Mouse (Mus musculus): ENCODE measurements at regions not wholly inside any gene's neighbourhood (a gene's known extent, or its start where the extent isn't known, plus 50 kb on each side); places are given as distances from the start of the nearest gene placed in this dataset.

GRCm38 (mm10) chr1:59403831-59404547 lies 78.2 kb upstream of the Fzd7 start:
- H3K27me3 ChIP-seq (replicated peaks; ENCODE audit: control insufficient read depth, insufficient read depth, low read length): no peaks in the 10 kb centered on the region
- H3K36me3 ChIP-seq (ENCODE audit: control insufficient read depth, insufficient read depth, low read length): no peaks in the 10 kb centered on the region
- no peak for DNase-seq (ENCODE audit: low spot score)
- no peaks in the 10 kb centered on the region for H3K4me1 ChIP-seq (ENCODE audit: control insufficient read depth, insufficient read depth, low read length)
- H3K4me3 ChIP-seq (ENCODE audit: low read depth, low read length): no peak overlapping the region
- no peak overlapping the region for H3K9ac ChIP-seq (ENCODE audit: low read length)
- 84% methylated on average over 9 of the region's 9 CpGs for WGBS
- H3K27ac ChIP-seq (ENCODE audit: low read depth, low read length): no peak overlapping the region
- H3K9me3 ChIP-seq (replicated peaks; ENCODE audit: control insufficient read depth, low read length): no peaks in the 10 kb centered on the region
- no peak overlapping the region for H3K4me2 ChIP-seq (ENCODE audit: low read length)
- ATAC-seq: no peak

GRCm38 (mm10) chr1:59405370-59405769 lies 76.9 kb upstream of the Fzd7 start:
- Histone ChIP-seq H3K27ac (ENCODE audit: low read depth, low read length) (0 out of 2 replicates have a peak overlapping the region, but pooled peaks have one; percentile 9), H3K36me3 (ENCODE audit: control insufficient read depth, insufficient read depth, low read length) (no peaks in the 10 kb centered on the region), H3K4me3 (ENCODE audit: low read depth, low read length) (no peak overlapping the region), H3K4me2 (ENCODE audit: low read length) (no peak overlapping the region), H3K9ac (ENCODE audit: low read length) (no peak overlapping the region), H3K4me1 (ENCODE audit: control insufficient read depth, insufficient read depth, low read length) (no peaks in the 10 kb centered on the region), H3K27me3 (replicated peaks; ENCODE audit: control insufficient read depth, insufficient read depth, low read length) (no peaks in the 10 kb centered on the region), H3K9me3 (replicated peaks; ENCODE audit: control insufficient read depth, low read length) (no peaks in the 10 kb centered on the region)
- ATAC-seq (no peak), DNase-seq (ENCODE audit: low spot score) (no peak)
- 70% methylated on average over 8 of the region's 8 CpGs for WGBS

GRCm38 (mm10) chr1:59406741-59407306 lies 75.4 kb upstream of the Fzd7 start:
- Histone ChIP-seq H3K27me3 (replicated peaks; ENCODE audit: control insufficient read depth, insufficient read depth, low read length) (no peaks in the 10 kb centered on the region), H3K4me2 (ENCODE audit: low read length) (no peak overlapping the region), H3K4me1 (ENCODE audit: control insufficient read depth, insufficient read depth, low read length) (no peaks in the 10 kb centered on the region), H3K4me3 (ENCODE audit: low read depth, low read length) (no peak overlapping the region), H3K27ac (ENCODE audit: low read depth, low read length) (no peak overlapping the region), H3K36me3 (ENCODE audit: control insufficient read depth, insufficient read depth, low read length) (no peaks in the 10 kb centered on the region), H3K9ac (ENCODE audit: low read length) (no peak overlapping the region), H3K9me3 (replicated peaks; ENCODE audit: control insufficient read depth, low read length) (no peaks in the 10 kb centered on the region)
- DNase-seq (ENCODE audit: low spot score) (no peak), ATAC-seq (no peak)
- WGBS: 48% methylated on average over 6 of the region's 6 CpGs

- H3K4me1 ChIP-seq (ENCODE audit: control insufficient read depth, insufficient read depth, low read length): 0 out of 2 replicates have a peak, but pooled peaks cover under 1% of the 10 kb centered on the region
- DNase-seq (ENCODE audit: low spot score): no peak
- H3K27me3 ChIP-seq (replicated peaks; ENCODE audit: control insufficient read depth, insufficient read depth, low read length): no peaks in the 10 kb centered on the region
- no peak overlapping the region for H3K4me2 ChIP-seq (ENCODE audit: low read length)
- WGBS: 58% methylated on average over 8 of the region's 8 CpGs
- H3K27ac ChIP-seq (ENCODE audit: low read depth, low read length): no peak overlapping the region
- no peak overlapping the region for H3K9ac ChIP-seq (ENCODE audit: low read length)
- no peak overlapping the region for H3K4me3 ChIP-seq (ENCODE audit: low read depth, low read length)
- no peak for ATAC-seq
- H3K9me3 ChIP-seq (replicated peaks; ENCODE audit: control insufficient read depth, low read length): no peaks in the 10 kb centered on the region
- no peaks in the 10 kb centered on the region for H3K36me3 ChIP-seq (ENCODE audit: control insufficient read depth, insufficient read depth, low read length)
These were observed 72.6 kb upstream of the Fzd7 start for GRCm38 (mm10) chr1:59409585-59410160.

GRCm38 (mm10) chr1:59413264-59413663 lies 69.0 kb upstream of the Fzd7 start:
- ATAC-seq (no peak), DNase-seq (ENCODE audit: low spot score) (no peak)
- no peak overlapping the region for H3K27ac ChIP-seq (ENCODE audit: low read depth, low read length)
- H3K9me3 ChIP-seq (replicated peaks; ENCODE audit: control insufficient read depth, low read length): no peaks in the 10 kb centered on the region
- no peak overlapping the region for H3K9ac ChIP-seq (ENCODE audit: low read length)
- 91% methylated on average over 8 of the region's 8 CpGs for WGBS
- no peak overlapping the region for H3K4me3 ChIP-seq (ENCODE audit: low read depth, low read length)
- no peak overlapping the region for H3K4me2 ChIP-seq (ENCODE audit: low read length)
- no peaks in the 10 kb centered on the region for H3K36me3 ChIP-seq (ENCODE audit: control insufficient read depth, insufficient read depth, low read length)
- H3K4me1 ChIP-seq (ENCODE audit: control insufficient read depth, insufficient read depth, low read length): peaks cover 11% of the 10 kb centered on the region; the same call in 1 of the 2 replicates
- no peaks in the 10 kb centered on the region for H3K27me3 ChIP-seq (replicated peaks; ENCODE audit: control insufficient read depth, insufficient read depth, low read length)

DNA sequence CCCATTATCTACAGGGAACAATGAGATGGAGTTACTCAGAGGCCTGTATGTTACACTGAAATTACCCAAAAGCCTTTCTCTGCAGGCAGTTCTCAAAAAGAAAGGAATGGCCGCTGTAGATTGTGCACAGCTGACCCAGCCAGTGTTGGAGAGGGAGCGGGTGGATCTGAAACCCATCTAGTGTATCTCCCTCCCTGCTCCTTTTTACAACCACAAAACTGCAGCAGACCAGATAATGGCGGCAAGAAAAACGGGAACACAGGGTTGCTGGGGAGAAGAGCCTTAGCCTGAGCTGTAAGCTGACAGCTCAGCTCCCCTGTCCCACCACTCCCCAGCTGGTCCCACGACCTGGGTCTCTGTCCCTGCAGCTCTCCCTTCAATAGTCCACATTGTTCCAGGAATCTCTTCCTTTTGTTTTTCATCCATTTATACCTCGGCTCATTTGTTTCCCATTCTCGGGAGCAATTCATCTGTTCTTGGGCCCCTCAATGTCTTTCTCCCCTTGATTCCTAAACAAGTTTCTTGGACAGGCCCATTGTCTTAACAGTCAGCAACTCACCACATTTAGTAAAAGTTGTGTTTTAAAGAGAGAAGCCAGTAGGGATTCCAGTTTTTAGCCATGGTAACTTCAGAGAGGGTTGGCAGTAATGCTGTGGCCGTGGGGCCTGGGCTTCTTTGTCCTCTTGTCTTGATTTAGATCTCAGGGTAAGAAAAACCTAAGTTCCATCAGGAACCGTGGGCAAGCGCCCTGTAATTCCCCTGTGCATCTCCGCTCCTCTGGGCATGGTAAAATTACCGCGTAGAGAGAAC lies 67.6 kb upstream of the Fzd7 start:
- Histone ChIP-seq H3K4me3 (ENCODE audit: low read depth, low read length) (no peak overlapping the region), H3K27me3 (replicated peaks; ENCODE audit: control insufficient read depth, insufficient read depth, low read length) (no peaks in the 10 kb centered on the region), H3K36me3 (ENCODE audit: control insufficient read depth, insufficient read depth, low read length) (no peaks in the 10 kb centered on the region), H3K9ac (ENCODE audit: low read length) (no peak overlapping the region), H3K9me3 (replicated peaks; ENCODE audit: control insufficient read depth, low read length) (no peaks in the 10 kb centered on the region), H3K4me1 (ENCODE audit: control insufficient read depth, insufficient read depth, low read length) (peaks cover 11% of the 10 kb centered on the region; the same call in 1 of the 2 replicates), H3K4me2 (ENCODE audit: low read length) (no peak overlapping the region), H3K27ac (ENCODE audit: low read depth, low read length) (peak overlapping the region; percentile 21; the same call in 1 of the 2 replicates)
- ATAC-seq (no peak; the same call in 1 of the 2 replicates), DNase-seq (ENCODE audit: low spot score) (no peak)
- 47% methylated on average over 13 of the region's 13 CpGs for WGBS

DNA sequence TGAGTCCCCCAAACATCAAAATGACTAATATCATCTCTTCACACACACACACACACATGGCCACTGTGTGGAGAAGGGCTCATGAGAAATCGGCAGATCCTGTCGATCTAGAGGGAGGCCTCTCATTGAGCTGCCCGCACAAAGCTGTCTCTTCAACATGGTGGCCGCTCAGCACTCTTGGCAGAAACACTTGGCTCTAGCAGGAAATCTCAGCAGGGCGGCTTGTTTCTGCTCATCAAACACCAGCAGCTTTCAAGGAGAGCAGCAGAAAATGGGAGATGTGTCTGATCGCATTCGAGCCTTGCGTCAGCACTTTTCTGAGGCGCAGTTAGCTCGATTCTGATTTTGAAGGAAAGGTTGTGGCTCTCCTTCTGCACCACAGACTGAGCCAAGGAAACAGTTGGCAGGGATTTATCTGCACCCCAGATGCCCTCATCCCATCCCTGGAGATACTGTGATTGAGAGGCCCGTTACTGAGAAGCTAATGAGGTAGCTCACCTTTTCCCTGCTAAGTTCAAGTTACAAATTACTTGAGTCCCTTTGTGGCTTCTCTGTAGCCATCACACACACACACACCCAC lies 66.4 kb upstream of the Fzd7 start:
- ATAC-seq (peak; percentile 26; the same call in 1 of the 2 replicates), DNase-seq (ENCODE audit: low spot score) (peak; percentile 60)
- Histone ChIP-seq H3K27ac (ENCODE audit: low read depth, low read length) (no peak overlapping the region), H3K4me2 (ENCODE audit: low read length) (no peak overlapping the region), H3K9me3 (replicated peaks; ENCODE audit: control insufficient read depth, low read length) (no peaks in the 10 kb centered on the region), H3K4me1 (ENCODE audit: control insufficient read depth, insufficient read depth, low read length) (peaks cover 11% of the 10 kb centered on the region; the same call in 1 of the 2 replicates), H3K27me3 (replicated peaks; ENCODE audit: control insufficient read depth, insufficient read depth, low read length) (no peaks in the 10 kb centered on the region), H3K9ac (ENCODE audit: low read length) (no peak overlapping the region), H3K36me3 (ENCODE audit: control insufficient read depth, insufficient read depth, low read length) (no peaks in the 10 kb centered on the region), H3K4me3 (ENCODE audit: low read depth, low read length) (no peak overlapping the region)
- WGBS: 70% methylated on average over 11 of the region's 11 CpGs

DNA sequence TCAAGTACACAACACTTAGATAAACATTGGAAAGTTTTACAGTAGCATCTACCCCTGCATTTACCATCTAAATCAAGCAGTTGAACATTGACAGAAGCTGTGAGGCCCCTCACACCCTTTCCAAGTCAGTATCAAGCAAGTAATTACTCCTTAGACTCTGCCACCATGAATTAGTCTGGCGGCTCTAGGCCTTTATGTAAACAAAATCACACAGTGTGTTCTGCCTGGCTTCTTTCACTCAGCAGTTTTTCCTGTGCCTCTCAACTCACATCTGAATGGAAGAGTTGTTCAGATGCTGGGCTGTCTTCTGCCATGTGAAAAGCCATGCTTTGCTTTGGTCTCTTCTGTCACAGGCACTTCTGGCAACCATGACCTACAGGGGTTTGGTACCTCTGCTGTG lies 64.9 kb upstream of the Fzd7 start:
- H3K9me3 ChIP-seq (replicated peaks; ENCODE audit: control insufficient read depth, low read length): no peaks in the 10 kb centered on the region

More for the DNA sequence above, 64.9 kb upstream of the Fzd7 start:
- no peak for DNase-seq (ENCODE audit: low spot score)
- H3K4me1 ChIP-seq (ENCODE audit: control insufficient read depth, insufficient read depth, low read length): peaks cover 14% of the 10 kb centered on the region; the same call in 1 of the 2 replicates
- H3K27me3 ChIP-seq (replicated peaks; ENCODE audit: control insufficient read depth, insufficient read depth, low read length): no peaks in the 10 kb centered on the region
- no peak overlapping the region for H3K27ac ChIP-seq (ENCODE audit: low read depth, low read length)
- H3K4me3 ChIP-seq (ENCODE audit: low read depth, low read length): no peak overlapping the region
- 45% methylated on average over 1 of the region's 1 CpGs for WGBS
- no peak overlapping the region for H3K9ac ChIP-seq (ENCODE audit: low read length)
- no peak overlapping the region for H3K4me2 ChIP-seq (ENCODE audit: low read length)
- ATAC-seq: no peak
- no peaks in the 10 kb centered on the region for H3K36me3 ChIP-seq (ENCODE audit: control insufficient read depth, insufficient read depth, low read length)
